Mouse (Mus musculus): Measurements from ENCODE around the gene Sephs2.
"Not testable (repeated sequence)": the region's sequence is repeated elsewhere in the genome, so short reads cannot be mapped to it uniquely, and the experiment has no call there.

Sephs2 gene

DNA sequence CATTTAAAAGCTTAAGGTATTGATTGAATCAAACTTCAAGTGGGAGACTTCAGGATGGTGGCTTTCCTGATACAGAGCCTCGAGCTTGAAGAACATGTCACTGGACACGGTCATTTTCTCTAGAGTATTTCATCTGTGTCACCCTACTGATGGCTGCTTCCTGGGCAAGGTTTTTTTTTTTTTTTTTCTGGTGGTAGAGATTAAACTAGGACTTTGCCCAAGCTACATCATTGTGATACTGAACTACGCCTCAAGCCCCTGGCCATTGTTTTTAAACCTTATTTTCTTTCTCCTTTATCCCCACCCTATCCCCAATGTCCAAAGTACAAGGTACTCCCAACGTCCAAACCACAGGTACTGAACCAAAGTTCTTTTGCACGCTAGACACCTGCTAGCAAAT, 3.2 kb downstream of the Sephs2 start:
- no peak for DNase-seq (ENCODE audit: low spot score)

DNA sequence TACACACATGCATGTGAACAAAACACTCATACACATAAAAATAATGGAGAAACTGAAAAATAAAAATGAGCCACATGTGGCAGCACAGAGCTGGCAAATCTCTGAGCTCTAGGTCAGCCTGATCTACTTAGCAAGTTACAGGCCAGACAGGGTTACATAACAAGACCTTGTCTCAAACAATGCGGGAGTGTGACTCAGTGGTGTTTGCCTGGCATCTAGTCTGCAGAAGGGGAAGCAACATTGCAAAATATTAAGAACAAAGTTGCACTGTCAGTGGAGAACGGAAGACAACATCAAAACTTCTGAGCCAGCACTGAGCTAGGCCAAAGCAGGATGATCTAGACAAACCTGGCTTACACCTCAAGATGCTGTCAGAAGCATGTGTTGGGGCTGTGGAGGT, 3.6 kb downstream of the Sephs2 start:
- no peak for DNase-seq (ENCODE audit: low spot score)

DNA sequence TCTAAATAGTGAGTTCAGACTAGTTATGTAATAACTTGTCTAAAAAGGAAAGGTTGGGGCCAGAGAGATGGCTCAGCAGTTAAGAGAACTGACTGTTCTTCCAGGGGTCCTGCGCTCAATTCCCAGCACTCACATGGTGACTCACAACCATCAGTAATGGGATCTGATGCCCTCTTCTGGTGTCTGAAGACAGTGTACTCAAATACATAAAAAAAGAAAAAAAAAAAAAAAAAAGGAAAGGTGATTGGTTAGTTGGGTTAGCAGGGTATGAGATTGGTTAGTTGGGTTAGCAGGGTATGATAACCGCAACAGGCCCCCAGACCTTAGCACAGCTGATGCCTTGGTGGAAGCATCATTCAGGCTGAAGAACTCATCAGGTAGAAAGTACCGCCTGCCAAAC, 10.3 kb downstream of the Sephs2 start:
- DNase-seq (ENCODE audit: low spot score): no peak

DNA sequence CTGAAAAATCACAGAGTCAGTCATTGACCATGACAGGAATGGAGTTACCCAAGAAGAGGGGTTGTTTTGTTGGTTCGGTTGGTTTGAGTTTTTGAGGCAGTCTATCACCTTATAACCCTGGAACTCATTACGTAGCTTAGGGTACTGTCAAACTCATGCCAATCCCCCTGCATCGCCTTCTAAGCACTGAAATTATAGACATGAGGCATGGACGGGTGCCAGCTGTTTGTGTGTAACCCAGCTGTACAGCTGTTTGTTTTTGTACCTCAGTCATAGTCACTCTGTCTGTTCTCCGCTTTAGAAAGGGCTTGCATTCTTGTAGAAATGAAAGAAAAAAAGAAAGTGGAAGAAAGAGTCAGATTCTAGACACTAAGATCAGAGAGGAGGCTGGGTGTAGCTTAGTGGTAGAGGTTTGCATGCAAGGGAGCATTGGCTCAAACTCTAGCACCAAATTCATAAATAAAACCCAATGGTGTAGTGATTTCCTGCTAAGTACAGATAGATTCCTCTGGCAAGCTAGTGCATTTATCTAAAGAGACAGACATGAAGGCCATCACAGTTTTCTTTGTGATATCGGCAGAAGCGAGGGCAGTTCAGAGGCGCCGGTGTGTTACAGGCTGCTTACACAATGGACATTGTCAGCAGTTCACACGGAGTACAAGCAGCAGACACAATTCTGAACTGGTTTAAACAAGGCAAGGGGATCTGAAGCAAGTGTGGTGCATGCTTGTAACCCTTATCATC, 11.5 kb downstream of the Sephs2 start:
- DNase-seq (ENCODE audit: low spot score): no peak

DNA sequence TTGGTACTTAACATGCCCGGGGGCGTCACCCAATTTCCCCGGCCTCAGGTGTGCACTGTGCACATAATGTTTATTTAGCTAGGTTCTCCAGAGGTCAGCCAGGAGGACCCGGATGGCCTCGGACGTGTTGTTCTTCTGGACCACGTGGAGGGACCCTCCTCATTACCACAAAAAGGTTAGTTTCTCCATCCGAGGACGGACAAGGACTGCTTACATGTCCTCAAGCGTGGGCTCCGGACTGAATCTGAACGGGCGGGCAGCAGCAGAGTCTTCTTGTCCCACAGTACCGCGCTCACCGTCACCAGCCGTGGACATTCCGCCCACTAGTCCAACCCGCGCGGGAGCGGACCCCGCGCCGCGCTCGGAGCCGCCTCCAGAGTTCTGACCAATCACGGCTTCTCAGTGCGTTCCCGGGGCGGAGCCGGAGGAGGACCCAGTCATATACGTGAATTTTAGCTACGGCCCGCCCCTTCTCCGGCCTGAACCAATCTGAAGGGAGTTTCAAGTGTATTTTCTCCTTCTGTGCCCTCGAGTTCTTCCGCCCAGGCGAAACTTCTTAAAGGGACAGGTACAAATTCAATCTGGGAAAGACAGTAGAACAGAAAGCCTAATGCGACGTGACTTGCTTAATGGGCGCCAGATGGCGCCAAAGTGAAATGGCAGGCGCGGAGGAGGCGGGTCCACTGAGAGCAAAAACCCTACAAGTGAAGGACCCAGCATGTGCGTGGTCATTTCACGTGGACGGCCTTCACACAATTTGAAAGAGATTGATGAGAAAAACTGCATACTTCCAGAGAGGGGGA, 13.3 kb downstream of the Sephs2 start, which contains the start of gene Dctpp1:
TSS of gene Dctpp1 (minus strand) at position 401 of the 803 bp plus-strand sequence.
- DNase-seq (ENCODE audit: low spot score): peak; percentile 96

DNA sequence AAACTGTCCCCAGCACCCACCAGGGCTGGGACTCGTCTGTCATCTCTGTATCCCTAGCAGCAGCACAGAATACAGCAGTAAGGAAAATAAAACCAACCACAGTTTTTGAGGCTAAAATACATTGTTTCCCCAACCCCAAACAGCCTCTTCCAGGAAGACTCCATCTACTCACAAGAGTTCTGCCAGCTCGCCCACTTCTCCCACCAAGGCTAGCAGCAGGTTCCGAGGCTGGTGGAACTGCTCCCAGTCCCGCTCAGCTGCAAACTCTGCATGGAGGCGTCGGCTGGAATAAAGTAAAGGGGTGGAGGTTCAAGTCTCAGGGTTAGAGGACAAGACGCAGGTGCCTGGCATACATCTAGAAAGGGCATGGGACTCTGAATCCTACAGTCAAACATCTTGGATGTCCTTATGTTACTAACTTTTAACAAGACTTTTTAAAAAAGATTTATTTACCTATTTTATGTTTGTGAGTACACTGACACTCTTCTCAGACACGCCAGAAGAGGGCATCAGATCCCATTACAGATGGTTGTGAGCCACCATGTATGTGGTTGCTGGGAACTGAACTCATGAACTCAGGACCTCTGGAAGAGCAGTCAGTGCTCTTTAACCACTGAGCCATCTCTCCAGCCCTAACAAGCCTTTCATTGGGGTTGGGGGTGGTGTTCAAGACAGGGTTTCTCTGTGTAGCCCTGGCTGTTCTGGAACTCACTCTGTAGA, 14.5 kb downstream of the Sephs2 start:
- DNase-seq (ENCODE audit: low spot score): no peak

DNA sequence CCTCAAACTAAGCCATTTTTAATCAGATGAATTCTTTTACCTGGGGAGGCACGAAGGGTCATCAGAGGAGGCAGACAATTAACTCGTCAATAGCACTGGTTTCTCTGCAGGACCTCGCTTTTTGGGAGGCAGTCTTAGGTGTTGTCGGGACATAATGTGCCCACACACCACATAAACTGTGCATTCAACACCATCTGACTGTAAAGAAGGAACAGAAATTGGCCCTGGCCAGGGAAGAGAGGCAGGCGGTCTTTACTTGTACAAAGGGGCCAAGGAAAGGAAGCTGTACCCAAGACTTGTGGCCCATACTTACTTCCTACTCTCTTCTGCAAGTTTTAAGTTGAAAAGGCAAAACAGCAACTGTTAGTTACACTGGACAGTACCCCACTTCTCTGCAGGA, 17.3 kb downstream of the Sephs2 start:
- DNase-seq (ENCODE audit: low spot score): no peak

DNA sequence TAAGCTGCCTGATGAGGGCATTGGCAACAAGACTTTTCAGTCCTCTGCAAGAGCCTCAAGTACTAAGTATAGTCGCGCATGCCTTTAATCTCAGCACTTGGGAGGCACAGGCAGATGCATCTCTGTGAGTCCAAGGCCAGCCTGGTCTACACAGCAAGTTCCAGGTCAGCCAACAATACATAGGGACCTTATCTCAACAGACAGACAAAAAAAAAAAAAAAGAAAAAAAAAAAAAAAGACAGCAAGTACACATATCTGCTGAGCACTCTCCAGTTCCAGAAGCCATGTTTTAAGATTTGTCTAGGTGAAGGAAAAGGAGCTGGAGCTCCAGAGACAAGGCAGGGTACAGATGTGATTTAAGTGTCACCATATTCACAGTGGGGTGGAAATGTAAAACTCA, 17.9 kb downstream of the Sephs2 start:
- no peak for DNase-seq (ENCODE audit: low spot score)

DNA sequence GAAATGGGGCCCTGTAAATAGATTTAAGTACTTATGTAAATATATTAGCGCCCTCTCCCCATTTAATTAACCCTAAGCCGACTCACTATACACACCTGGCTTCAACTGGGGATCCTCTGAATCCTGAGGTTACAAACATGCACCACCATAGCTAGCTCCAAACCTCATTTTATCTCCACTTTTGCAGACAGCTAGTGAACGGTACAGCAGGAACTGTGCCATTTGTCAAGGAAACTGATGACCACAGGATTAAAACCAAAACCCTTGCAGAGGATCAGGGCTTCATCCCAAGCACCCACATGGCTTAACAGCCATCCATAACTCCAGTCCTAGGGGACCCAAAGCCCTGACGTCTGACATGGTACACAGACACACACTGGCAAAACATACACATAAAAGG, 18.8 kb downstream of the Sephs2 start:
- no peak for DNase-seq (ENCODE audit: low spot score)

DNA sequence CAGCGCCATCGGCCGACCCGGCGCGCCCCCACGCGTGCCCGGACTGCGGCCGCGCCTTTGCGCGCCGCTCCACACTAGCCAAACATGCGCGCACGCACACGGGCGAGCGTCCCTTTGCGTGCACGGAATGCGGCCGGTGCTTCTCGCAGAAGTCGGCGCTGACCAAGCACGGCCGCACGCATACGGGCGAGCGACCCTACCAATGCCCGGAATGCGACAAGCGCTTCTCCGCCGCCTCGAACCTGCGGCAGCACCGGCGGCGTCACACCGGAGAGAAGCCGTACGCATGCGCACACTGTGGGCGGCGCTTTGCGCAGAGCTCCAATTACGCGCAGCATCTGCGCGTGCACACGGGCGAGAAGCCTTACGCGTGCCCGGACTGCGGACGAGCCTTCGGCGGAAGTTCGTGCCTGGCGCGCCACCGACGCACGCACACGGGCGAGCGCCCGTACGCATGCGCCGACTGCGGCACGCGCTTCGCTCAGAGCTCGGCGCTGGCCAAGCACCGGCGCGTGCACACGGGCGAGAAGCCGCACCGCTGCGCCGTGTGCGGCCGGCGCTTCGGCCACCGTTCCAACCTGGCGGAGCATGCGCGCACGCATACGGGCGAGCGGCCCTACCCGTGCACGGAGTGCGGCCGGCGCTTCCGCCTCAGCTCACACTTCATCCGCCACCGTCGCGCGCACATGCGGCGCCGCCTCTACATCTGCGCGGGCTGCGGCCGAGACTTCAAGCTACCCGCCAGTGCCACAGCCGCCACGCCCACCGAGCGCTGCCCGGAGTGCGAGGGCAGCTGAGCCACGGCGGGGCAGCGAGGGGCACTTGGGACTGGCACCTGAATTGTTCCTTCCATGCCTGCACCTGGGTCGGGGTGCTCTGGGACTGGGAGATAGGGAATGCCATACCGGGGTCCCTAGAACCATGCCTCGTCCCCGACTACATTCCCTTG, 19.8 kb downstream of the Sephs2 start:
- peak; percentile 96 for DNase-seq (ENCODE audit: low spot score)

DNA sequence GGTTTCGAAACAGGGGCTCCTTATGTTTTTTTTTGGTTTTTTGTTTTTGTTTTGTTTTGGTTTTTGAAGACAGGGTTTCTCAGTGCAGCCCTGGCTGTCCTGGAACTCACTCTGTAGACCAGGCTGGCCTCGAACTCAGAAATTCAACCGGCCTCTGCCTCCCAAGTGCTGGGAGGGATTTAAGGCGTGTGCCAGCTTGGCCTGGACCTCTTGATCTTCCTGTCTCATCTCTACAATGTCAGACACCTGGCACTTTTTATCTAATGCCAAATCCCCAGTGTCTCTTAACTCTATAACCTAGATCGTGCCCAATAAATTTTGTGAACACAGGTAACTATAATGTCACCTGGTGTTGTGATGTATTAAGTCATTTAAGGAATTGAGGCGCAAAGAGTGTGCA, 20.5 kb downstream of the Sephs2 start:
- no peak for DNase-seq (ENCODE audit: low spot score)

DNA sequence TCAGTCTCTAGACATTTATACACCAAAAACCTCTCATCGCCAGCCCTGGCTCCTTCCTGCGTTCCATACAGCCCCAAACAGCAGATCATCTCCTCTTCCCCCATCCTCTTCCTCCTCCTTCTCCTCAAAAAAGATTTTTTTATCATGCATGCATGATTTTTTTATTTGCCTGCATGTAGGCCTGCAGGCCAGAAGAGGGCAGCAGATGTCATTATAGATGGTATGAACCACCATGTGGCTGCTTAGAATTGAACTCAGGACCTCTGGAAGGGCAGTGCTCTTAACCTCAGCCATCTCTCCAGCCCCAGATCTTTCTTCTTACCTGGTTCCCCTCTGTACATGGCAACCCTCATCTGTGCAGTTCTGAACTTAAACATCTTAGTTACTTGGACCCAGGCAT, 21.4 kb downstream of the Sephs2 start:
- no peak for DNase-seq (ENCODE audit: low spot score)

DNA sequence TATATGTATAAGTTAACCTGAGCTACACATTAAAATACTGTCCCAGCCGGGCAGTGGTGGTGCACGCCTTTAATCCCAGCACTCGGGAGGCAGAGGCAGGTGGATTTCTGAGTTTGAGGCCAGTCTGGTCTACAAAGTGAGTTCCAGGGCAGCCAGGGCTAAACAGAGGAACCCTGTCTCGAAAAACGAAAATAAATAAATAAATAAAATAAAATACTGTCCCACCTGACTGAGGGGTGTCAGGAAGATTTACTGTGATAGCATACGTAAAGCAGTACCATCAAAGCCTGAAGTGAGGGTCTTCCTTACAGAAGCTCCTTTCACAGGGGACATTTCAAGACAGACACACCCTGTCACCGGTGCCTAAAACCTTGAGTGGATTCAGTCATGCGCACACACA, 23.3 kb downstream of the Sephs2 start:
- DNase-seq (ENCODE audit: low spot score): not testable (repeated sequence)

DNA sequence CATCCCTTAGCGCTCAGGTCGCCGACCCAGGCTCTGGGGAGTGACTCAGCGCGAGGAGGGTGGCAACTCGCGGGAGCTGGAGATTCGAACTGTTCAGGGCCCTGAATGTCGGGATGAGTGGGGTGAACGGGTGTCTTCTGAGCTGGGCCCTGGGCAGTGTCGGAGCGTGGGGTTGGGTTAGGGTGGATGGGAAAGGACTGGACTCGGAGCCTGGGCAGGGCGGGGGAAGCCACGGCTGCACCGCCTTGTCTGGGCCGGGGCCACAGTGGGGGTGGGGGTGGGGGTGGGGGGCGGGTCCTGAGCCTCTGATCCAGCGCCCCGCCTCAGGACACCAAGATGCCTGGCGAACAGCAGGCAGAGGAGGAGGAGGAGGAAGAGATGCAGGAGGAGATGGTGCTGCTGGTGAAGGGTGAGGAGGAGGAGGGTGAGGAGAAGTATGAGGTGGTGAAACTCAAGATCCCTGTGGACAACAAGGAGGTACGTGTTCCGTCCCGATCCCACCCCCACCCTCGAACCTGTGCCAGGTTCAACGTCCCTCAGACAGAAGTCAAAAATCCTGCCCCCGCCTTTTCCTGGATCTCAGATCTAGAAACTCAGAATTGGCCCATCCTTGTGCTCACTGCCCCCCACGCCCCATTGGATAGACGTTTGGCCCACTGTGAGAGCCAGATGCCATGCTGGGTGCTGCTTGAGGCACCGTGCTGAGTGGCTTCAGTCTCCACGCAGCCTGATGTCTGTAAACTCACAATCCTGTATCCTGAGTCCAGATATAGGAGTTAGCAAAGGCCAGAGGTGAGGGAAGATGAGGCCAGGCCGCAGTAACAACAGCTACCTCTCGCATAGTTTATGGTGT, 29.0 kb downstream of the Sephs2 start:
- DNase-seq (ENCODE audit: low spot score): no peak

DNA sequence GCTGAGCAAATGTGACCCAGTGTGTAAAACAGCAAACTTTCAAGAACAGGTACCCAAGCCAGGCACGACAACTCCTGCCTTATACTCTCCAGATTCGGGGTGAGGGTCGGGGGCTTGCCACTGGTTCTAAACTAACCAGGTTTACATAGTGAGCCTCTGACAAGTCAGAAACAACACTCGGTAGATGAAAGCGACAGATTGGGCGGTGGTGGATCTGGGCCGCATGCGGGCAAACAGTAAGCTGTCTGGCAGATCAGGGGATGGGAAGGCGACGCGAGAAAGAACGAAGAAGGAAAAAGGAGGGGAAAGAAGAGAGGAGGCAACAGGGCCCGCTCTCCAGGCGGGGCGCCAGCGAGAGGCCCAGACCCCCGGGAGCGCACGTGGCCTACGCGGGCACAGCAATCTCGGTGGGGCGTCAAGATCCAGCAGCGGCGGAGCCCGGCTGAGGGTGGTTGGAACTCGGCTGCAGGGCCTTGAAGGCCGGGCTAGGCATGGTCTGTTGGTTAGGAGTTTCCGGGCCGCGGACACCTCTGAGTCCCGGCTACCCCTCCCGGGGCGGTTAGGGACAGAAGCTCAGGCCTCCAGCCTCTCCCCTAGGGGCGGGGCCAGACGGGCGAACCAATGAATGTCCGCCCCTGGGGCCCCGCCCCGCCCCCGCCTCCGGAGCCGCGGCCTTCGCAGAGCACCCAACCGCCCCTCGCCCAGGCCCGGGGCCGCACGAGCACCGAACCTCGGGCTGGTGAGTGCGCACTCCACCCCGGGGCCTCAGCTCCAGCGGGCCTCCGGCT, 29.8 kb downstream of the Sephs2 start, which contains the start of gene Zfp771:
TSS of gene Zfp771 (plus strand) at position 405 of the 788 bp plus-strand sequence.
- peak; percentile 96 for DNase-seq (ENCODE audit: low spot score)

DNA sequence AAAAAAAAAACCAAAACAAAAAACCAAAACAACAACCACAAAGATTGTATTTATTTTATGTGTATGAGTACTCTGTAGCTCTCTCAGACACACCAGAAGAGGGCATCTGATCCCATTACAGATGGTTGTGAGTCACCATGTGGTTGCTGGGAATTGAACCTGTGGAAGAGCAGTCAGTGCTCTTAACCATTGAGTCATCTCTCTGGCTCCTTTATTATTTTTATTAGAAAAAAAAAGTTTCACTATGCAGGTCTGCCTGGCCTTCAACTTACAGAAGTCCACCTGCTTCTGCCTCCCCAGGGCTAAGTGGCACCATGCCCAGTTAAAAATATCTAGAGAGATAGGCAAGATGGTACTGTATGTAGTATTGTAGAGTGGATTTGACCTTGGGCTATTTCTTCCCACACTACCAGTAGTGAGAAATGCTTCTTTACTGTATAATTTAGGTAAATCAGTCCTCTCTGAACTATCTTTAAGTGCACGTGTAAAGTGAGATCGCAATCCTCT, 30.4 kb downstream of the Sephs2 start:
- DNase-seq (ENCODE audit: low spot score): no peak

DNA sequence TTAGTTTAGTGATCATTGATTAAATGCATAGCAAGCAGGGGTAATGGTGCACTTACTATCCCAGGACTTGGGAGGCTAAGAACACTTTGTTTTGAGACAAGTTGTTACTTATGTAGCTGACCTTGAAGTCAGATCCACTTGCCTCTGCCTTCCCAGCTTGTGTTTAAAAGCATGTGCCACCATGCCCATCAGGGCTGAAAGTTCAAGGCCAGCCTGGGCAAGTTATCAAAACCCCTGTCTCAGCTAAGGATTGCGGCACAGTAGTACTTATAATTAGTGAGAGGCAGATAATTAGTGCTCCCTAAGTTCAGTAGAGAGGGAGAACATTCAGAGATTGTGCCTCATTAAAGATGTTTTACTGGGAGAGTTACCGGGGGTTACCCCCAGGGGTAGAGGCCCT, 39.1 kb downstream of the Sephs2 start:
- no peak for DNase-seq (ENCODE audit: low spot score)

DNA sequence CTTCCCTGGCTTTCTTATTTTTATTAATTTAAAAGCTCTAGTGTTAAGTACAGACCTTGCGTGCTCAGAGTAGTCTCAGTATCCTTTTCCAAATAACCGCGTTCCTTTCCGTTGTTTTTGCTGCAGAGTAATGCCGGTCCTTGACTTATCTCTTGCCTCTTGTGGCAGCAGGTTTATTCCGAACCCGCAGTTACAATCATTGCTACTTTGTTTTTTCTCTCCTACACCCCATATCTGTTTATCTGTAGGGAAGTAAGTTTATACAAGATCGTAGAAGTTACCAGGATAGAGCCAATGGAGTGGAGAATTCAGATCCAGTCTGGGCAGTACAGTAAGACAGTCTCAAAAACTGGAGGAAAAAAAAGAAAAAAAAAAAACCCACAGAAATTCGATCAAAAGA, 40.1 kb downstream of the Sephs2 start:
- no peak for DNase-seq (ENCODE audit: low spot score)

DNA sequence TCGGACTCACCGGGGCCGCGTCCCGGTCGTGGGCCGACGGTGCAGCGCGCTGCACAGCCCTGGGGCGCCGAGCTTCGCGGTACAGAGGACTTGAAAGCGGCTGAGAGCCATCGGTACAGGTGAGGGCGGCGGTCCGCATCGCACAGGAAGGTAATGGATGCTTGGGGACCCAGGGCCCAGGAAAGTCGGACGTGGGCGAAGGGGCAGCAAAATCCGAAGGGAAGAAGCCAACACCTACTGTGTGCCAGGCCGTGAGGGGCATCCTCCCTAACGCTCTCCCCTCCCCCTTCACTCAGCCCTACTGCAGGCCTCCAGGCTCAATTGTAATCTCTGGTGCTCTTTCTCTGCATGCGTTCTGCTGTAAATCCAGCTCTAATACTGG, 40.5 kb downstream of the Sephs2 start:
- no peak for DNase-seq (ENCODE audit: low spot score)

Measured in urinary bladder, postnatal 14 days (tissue).